Comparison of ENCODE assay signal across 10 mouse cellular contexts in the genomic region with DNA sequence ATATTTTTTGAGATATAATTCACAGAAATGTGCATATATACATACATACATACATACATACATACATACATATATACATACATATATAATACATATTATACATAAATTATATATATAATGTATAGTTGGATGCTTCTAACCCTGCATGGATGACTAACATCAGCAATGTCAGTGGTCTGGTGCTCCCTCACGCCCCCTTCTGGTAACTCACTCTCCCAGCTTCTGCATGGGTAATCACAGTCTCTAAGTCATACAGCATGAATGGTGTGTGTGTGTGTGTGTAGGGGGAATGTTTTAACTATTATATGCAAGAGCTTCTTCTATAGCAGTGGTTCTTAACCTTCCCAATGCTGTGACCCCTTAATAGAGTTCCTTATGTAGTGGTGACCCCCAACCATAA.
DNase-seq lines count a peak whose midpoint lies in the region; ATAC-seq and TF ChIP-seq lines count a peak whose summit lies in the region.
"Had no signal": no experiment of that assay in that cellular context is flagged by ENCODE, and none has a peak within 500 bp of the region (broad histone marks: within the 10 kb centered on the region; RNA-seq: fewer than 3 reads in every experiment).

No protein-coding gene starts in this region.

- H3K4me1 ChIP-seq in hindbrain, postnatal 0 days (ENCODE audit: insufficient read depth, low read length), result 0 out of 2 replicates have a peak, but pooled peaks cover 6% of the 10 kb centered on the region
- peaks cover 13% of the 10 kb centered on the region; the same call in 1 of the 2 replicates for H3K4me1 ChIP-seq in hindbrain, embryonic 13.5 days (replicated peaks)
- no peaks in the 10 kb centered on the region for H3K4me1 ChIP-seq in ES-Bruce4 (ENCODE audit: control insufficient read depth, insufficient read depth, low read length)

- H3K4me3 ChIP-seq in hindbrain, postnatal 0 days (ENCODE audit: low read length), result no peak overlapping the region
- H3K4me3 ChIP-seq in hindbrain, embryonic 13.5 days, result no peak overlapping the region
- H3K4me3 ChIP-seq in ES-Bruce4 (ENCODE audit: low read depth, low read length), result no peak overlapping the region
- H3K4me3 ChIP-seq: erythroblast, embryonic 14.5 days; lung, embryonic 15.5 days had no signal

- ATAC-seq in hindbrain, postnatal 0 days, result no peak
- ATAC-seq in hindbrain, embryonic 13.5 days (ENCODE audit: low FRiP score), result no peak
- ATAC-seq in activated CD4-positive, CD25-positive, alpha-beta regulatory T cell, adult 4 months, result no peak

- DNase-seq in hindbrain, postnatal 0 days (ENCODE audit: low spot score), result peak; percentile 50
- DNase-seq in A20 (ENCODE audit: low read depth, low spot score), result peak; percentile 35
- DNase-seq in lung, postnatal 36 days, result peak; percentile 68
- DNase-seq in layer of hippocampus, adult 18-20 months (ENCODE audit: low spot score in 2 of 2), result no peak
- no peak for DNase-seq in ovary, postnatal 36 days (ENCODE audit: low spot score)

- no peak overlapping the region for H3K4me2 ChIP-seq in hindbrain, postnatal 0 days (ENCODE audit: low read depth, low read length)
- no peak overlapping the region for H3K4me2 ChIP-seq in hindbrain, embryonic 13.5 days
- H3K4me2 ChIP-seq: lung, embryonic 15.5 days had no signal

- no peak overlapping the region for H3K27ac ChIP-seq in hindbrain, postnatal 0 days
- H3K27ac ChIP-seq in hindbrain, embryonic 13.5 days, result no peak overlapping the region
- H3K27ac ChIP-seq in ES-Bruce4 (ENCODE audit: insufficient read depth, low read length), result no peak overlapping the region
- H3K27ac ChIP-seq: lung, embryonic 15.5 days had no signal

- H3K9me3 ChIP-seq in hindbrain, postnatal 0 days (ENCODE audit: low read length), result no peaks in the 10 kb centered on the region
- H3K9me3 ChIP-seq in hindbrain, embryonic 13.5 days, result no peaks in the 10 kb centered on the region
- H3K9me3 ChIP-seq in ES-Bruce4 (replicated peaks; ENCODE audit: control insufficient read depth, insufficient read depth, low read length, poor library complexity, severe bottlenecking), result no peaks in the 10 kb centered on the region
- H3K9me3 ChIP-seq: lung, embryonic 15.5 days had no signal

- TF ChIP-seq CTCF in hindbrain, postnatal 0 days (IDR thresholded peaks at IDR 0.05; ENCODE audit: low read depth), result peak; percentile 63
- TF ChIP-seq CTCF in ES-Bruce4 (IDR thresholded peaks at IDR 0.05; ENCODE audit: low read depth, low read length), result peak; percentile 44

- H3K36me3 ChIP-seq in hindbrain, postnatal 0 days (ENCODE audit: insufficient read depth, low read length), result no peaks in the 10 kb centered on the region
- H3K36me3 ChIP-seq in hindbrain, embryonic 13.5 days, result no peaks in the 10 kb centered on the region
- H3K36me3 ChIP-seq in ES-Bruce4 (ENCODE audit: control insufficient read depth, insufficient read depth, low read length, poor library complexity, severe bottlenecking), result no peaks in the 10 kb centered on the region
- H3K36me3 ChIP-seq: lung, embryonic 15.5 days had no signal

- 23% methylated on average over 1 of the region's 1 CpGs for WGBS in hindbrain, postnatal 0 days
- 30% methylated on average over 1 of the region's 1 CpGs for WGBS in hindbrain, embryonic 13.5 days

- no peaks in the 10 kb centered on the region for H3K27me3 ChIP-seq in hindbrain, postnatal 0 days (ENCODE audit: insufficient read depth, low read length)
- H3K27me3 ChIP-seq in hindbrain, embryonic 13.5 days, result no peaks in the 10 kb centered on the region
- no peaks in the 10 kb centered on the region for H3K27me3 ChIP-seq in ES-Bruce4 (ENCODE audit: control insufficient read depth, insufficient read depth, low read length, poor library complexity, severe bottlenecking)
- H3K27me3 ChIP-seq: lung, embryonic 15.5 days had no signal

- no peak overlapping the region for H3K9ac ChIP-seq in hindbrain, postnatal 0 days (replicated peaks; ENCODE audit: low read length)
- no peak overlapping the region for H3K9ac ChIP-seq in hindbrain, embryonic 13.5 days
- no peak overlapping the region for H3K9ac ChIP-seq in ES-Bruce4 (ENCODE audit: low read depth, poor library complexity, severe bottlenecking)
- H3K9ac ChIP-seq: lung, embryonic 15.5 days had no signal

- no peak for TF ChIP-seq EP300 in ES-Bruce4 (IDR thresholded peaks at IDR 0.05; ENCODE audit: insufficient read depth, low read depth, low read length)

- TF ChIP-seq POLR2A in ES-Bruce4 (IDR thresholded peaks at IDR 0.05; ENCODE audit: insufficient read depth, low read length), result no peak

Comparison
In these comparisons a context has a peak if more than half of its experiments do, and no peak if none do; other contexts are left out.
1. DNase-seq: peak in hindbrain, postnatal 0 days (single experiment), A20 (single experiment) and lung, postnatal 36 days (single experiment); none in layer of hippocampus, adult 18-20 months (0 of 2) and ovary, postnatal 36 days (single experiment).